Mouse (Mus musculus): ENCODE data around the gene Ccdc88c.

DNA sequence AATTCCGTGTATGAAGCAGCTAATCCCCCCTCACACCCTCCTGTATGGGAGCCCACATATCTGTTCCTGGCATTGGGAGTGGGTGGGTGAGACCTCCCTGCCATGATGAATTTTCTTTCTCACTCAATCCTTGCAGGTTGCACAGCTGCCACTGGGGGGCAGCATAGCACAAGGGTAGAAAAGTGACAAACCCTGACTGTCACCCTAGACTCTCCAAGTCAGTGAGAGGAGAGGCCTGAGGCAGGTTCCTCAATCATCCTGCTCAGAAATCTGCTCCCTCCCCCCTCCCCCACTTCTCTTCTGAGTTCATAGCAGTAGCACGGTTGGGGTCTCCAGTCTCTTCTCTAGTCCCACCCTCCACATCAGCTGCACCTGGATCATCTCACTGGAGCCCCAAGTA is 92.7 kb downstream of the Ccdc88c start:
- no peak for TF ChIP-seq EP300 (IDR thresholded peaks at IDR 0.05; ENCODE audit: low read depth)
- TF ChIP-seq CTCF (IDR thresholded peaks at IDR 0.05; ENCODE audit: low read depth) = peak; percentile 95

Data from liver, embryonic 14.5 days (tissue).